Comparison of ENCODE assay signal across 8 mouse cellular contexts in genomic region chr10:11045421-11045820, GRCm38 (mm10). TPM values are rescaled to one million over a fixed set of nuclear protein-coding genes. Genes with fewer than 3 reads are reported as not detected.
DNase-seq lines count a peak whose midpoint lies in the region.
"Not testable (repeated sequence)": the region's sequence is repeated elsewhere in the genome, so short reads cannot be mapped to it uniquely, and the experiment has no call there.
"Had no signal": no experiment of that assay in that cellular context is flagged by ENCODE, and none has a peak within 500 bp of the region (broad histone marks: within the 10 kb centered on the region; RNA-seq: fewer than 3 reads in every experiment).

No protein-coding gene starts in this region.

- intact Hi-C loops in heart, postnatal 36 days (cut with DNase I), result not testable (repeated sequence)

- DNase-seq in adipocyte (ENCODE audit: low spot score), result peak; percentile 3
- peak; percentile 62 for DNase-seq in cerebellum, adult 11 months
- peak; percentile 59 for DNase-seq in cerebellum, adult 8-10 months
- DNase-seq in cerebellum, postnatal 14 days, result peak; percentile 80 to 86
- peak; percentile 96 for DNase-seq in heart, adult 11 months
- peak; percentile 30 to 44 for DNase-seq in heart, adult 9 months (ENCODE audit: low spot score in 2 of 2)
- DNase-seq in heart, postnatal 36 days, result peak; percentile 30 to 34

RNA-seq across cellular contexts. Expression of gene Grm1, which starts 36.7 kb away (rescaled TPM):
- 1 to 10 TPM; 6.2 to 7.3 TPM for total RNA-seq in heart, postnatal 36 days (2021)
- total RNA-seq: adrenal gland, postnatal 14 days had no signal

Comparison
In these comparisons a context has a peak if more than half of its experiments do, and no peak if none do; other contexts are left out.
1. Peak in every context shown above with its lines: DNase-seq.
2. DNase-seq: peak in every context shown above with its lines; median percentile 96 in heart, adult 11 months; 83 in cerebellum, postnatal 14 days; 62 in cerebellum, adult 11 months; 59 in cerebellum, adult 8-10 months; 37 in heart, adult 9 months; 32 in heart, postnatal 36 days; 3 in adipocyte.